Mouse (Mus musculus): ENCODE measurements around the gene Kank2. TPM values are rescaled to one million over a fixed set of nuclear protein-coding genes. Genes with fewer than 3 reads are reported as not detected.

Gene Kank2
- polyA plus RNA-seq, 1 experiment from 2014 or later, result 4.9 TPM

- Histone ChIP-seq H3K36me3 (no peaks in the 10 kb centered on the region), H3K9ac (replicated peaks) (no peak overlapping the region), H3K4me2 (no peak overlapping the region), H3K4me3 (replicated peaks) (no peak overlapping the region), H3K4me1 (no peaks in the 10 kb centered on the region), H3K27ac (replicated peaks) (no peak overlapping the region), H3K27me3 (replicated peaks) (no peaks in the 10 kb centered on the region), H3K9me3 (replicated peaks) (no peaks in the 10 kb centered on the region)
- 92% methylated on average over 20 of the region's 20 CpGs for WGBS
- ATAC-seq (ENCODE audit: low FRiP score), result no peak
These were observed 33.2 kb upstream of the Kank2 start for GRCm38 (mm10) chr9:21831558-21832240.

GRCm38 (mm10) chr9:21830936-21831335, 32.4 kb upstream of the Kank2 start:
- ATAC-seq (ENCODE audit: low FRiP score), result no peak
- H3K27me3 ChIP-seq (replicated peaks), result no peaks in the 10 kb centered on the region
- WGBS, result 90% methylated on average over 11 of the region's 11 CpGs
- H3K27ac ChIP-seq (replicated peaks), result no peak overlapping the region
- no peaks in the 10 kb centered on the region for H3K4me1 ChIP-seq
- H3K4me3 ChIP-seq (replicated peaks), result no peak overlapping the region
- H3K9me3 ChIP-seq (replicated peaks), result no peaks in the 10 kb centered on the region
- no peaks in the 10 kb centered on the region for H3K36me3 ChIP-seq
- H3K4me2 ChIP-seq, result no peak overlapping the region
- H3K9ac ChIP-seq (replicated peaks), result no peak overlapping the region

- no peaks in the 10 kb centered on the region for H3K36me3 ChIP-seq
- ATAC-seq (ENCODE audit: low FRiP score), result no peak
- H3K27me3 ChIP-seq (replicated peaks), result no peaks in the 10 kb centered on the region
- WGBS, result 76% methylated on average over 5 of the region's 5 CpGs
- no peaks in the 10 kb centered on the region for H3K4me1 ChIP-seq
- H3K4me3 ChIP-seq (replicated peaks), result no peak overlapping the region
- no peak overlapping the region for H3K4me2 ChIP-seq
- no peaks in the 10 kb centered on the region for H3K9me3 ChIP-seq (replicated peaks)
- no peak overlapping the region for H3K9ac ChIP-seq (replicated peaks)
- no peak overlapping the region for H3K27ac ChIP-seq (replicated peaks)
These were observed 31.9 kb upstream of the Kank2 start for GRCm38 (mm10) chr9:21830461-21830850.

- 91% methylated on average over 14 of the region's 14 CpGs for WGBS
These were observed 31.4 kb upstream of the Kank2 start for GRCm38 (mm10) chr9:21829834-21830460.

GRCm38 (mm10) chr9:21824366-21824765, 25.8 kb upstream of the Kank2 start:
- H3K9me3 ChIP-seq (replicated peaks), result no peaks in the 10 kb centered on the region
- no peak overlapping the region for H3K4me2 ChIP-seq
- H3K27ac ChIP-seq (replicated peaks), result no peak overlapping the region
- no peak for ATAC-seq (ENCODE audit: low FRiP score)
- H3K27me3 ChIP-seq (replicated peaks), result no peaks in the 10 kb centered on the region
- H3K9ac ChIP-seq (replicated peaks), result no peak overlapping the region
- no peaks in the 10 kb centered on the region for H3K4me1 ChIP-seq
- H3K4me3 ChIP-seq (replicated peaks), result no peak overlapping the region
- H3K36me3 ChIP-seq, result no peaks in the 10 kb centered on the region
- 70% methylated on average over 10 of the region's 10 CpGs for WGBS

More at GRCm38 (mm10) chr9:21829834-21830460, 31.4 kb upstream of the Kank2 start:
- no peak overlapping the region for H3K27ac ChIP-seq (replicated peaks)
- H3K9ac ChIP-seq (replicated peaks), result no peak overlapping the region
- no peak overlapping the region for H3K4me2 ChIP-seq
- H3K4me1 ChIP-seq, result no peaks in the 10 kb centered on the region
- ATAC-seq (ENCODE audit: low FRiP score), result no peak
- H3K4me3 ChIP-seq (replicated peaks), result no peak overlapping the region
- no peaks in the 10 kb centered on the region for H3K27me3 ChIP-seq (replicated peaks)
- no peaks in the 10 kb centered on the region for H3K9me3 ChIP-seq (replicated peaks)
- H3K36me3 ChIP-seq, result no peaks in the 10 kb centered on the region

- Histone ChIP-seq H3K9ac (replicated peaks) (no peak overlapping the region), H3K4me1 (no peaks in the 10 kb centered on the region), H3K4me3 (replicated peaks) (no peak overlapping the region), H3K27ac (replicated peaks) (no peak overlapping the region), H3K4me2 (no peak overlapping the region), H3K9me3 (replicated peaks) (no peaks in the 10 kb centered on the region), H3K27me3 (replicated peaks) (no peaks in the 10 kb centered on the region), H3K36me3 (no peaks in the 10 kb centered on the region)
- no peak for ATAC-seq (ENCODE audit: low FRiP score)
- 36% methylated on average over 4 of the region's 4 CpGs for WGBS
These were observed 25.4 kb upstream of the Kank2 start for GRCm38 (mm10) chr9:21823957-21824356.

GRCm38 (mm10) chr9:21822686-21823085, 24.1 kb upstream of the Kank2 start:
- no peak overlapping the region for H3K9ac ChIP-seq (replicated peaks)
- H3K4me3 ChIP-seq (replicated peaks), result no peak overlapping the region
- 91% methylated on average over 6 of the region's 6 CpGs for WGBS
- ATAC-seq (ENCODE audit: low FRiP score), result no peak
- H3K27ac ChIP-seq (replicated peaks), result no peak overlapping the region
- no peak overlapping the region for H3K4me2 ChIP-seq
- no peaks in the 10 kb centered on the region for H3K36me3 ChIP-seq
- H3K27me3 ChIP-seq (replicated peaks), result no peaks in the 10 kb centered on the region
- H3K4me1 ChIP-seq, result no peaks in the 10 kb centered on the region
- H3K9me3 ChIP-seq (replicated peaks), result no peaks in the 10 kb centered on the region

GRCm38 (mm10) chr9:21820183-21820582, 21.6 kb upstream of the Kank2 start:
- H3K27ac ChIP-seq (replicated peaks), result no peak overlapping the region
- H3K4me2 ChIP-seq, result no peak overlapping the region
- H3K4me1 ChIP-seq, result no peaks in the 10 kb centered on the region
- no peak overlapping the region for H3K4me3 ChIP-seq (replicated peaks)
- 82% methylated on average over 12 of the region's 12 CpGs for WGBS
- H3K9me3 ChIP-seq (replicated peaks), result no peaks in the 10 kb centered on the region
- H3K36me3 ChIP-seq, result no peaks in the 10 kb centered on the region
- no peaks in the 10 kb centered on the region for H3K27me3 ChIP-seq (replicated peaks)
- no peak for ATAC-seq (ENCODE audit: low FRiP score)
- H3K9ac ChIP-seq (replicated peaks), result no peak overlapping the region

- H3K4me3 ChIP-seq (replicated peaks), result no peak overlapping the region
- H3K4me2 ChIP-seq, result no peak overlapping the region
- 90% methylated on average over 2 of the region's 2 CpGs for WGBS
- H3K9me3 ChIP-seq (replicated peaks), result no peaks in the 10 kb centered on the region
- H3K27me3 ChIP-seq (replicated peaks), result no peaks in the 10 kb centered on the region
- no peaks in the 10 kb centered on the region for H3K4me1 ChIP-seq
- ATAC-seq (ENCODE audit: low FRiP score), result no peak
- no peaks in the 10 kb centered on the region for H3K36me3 ChIP-seq
- no peak overlapping the region for H3K9ac ChIP-seq (replicated peaks)
- no peak overlapping the region for H3K27ac ChIP-seq (replicated peaks)
These were observed 20.7 kb upstream of the Kank2 start for GRCm38 (mm10) chr9:21819181-21819729.

GRCm38 (mm10) chr9:21818561-21818960, 20.0 kb upstream of the Kank2 start:
- H3K4me3 ChIP-seq (replicated peaks), result no peak overlapping the region
- no peaks in the 10 kb centered on the region for H3K27me3 ChIP-seq (replicated peaks)
- no peak overlapping the region for H3K27ac ChIP-seq (replicated peaks)
- ATAC-seq (ENCODE audit: low FRiP score), result no peak
- H3K9me3 ChIP-seq (replicated peaks), result no peaks in the 10 kb centered on the region
- whole genome bisulfite sequencing, result 93% methylated on average over 6 of the region's 6 CpGs
- no peak overlapping the region for H3K9ac ChIP-seq (replicated peaks)
- H3K36me3 ChIP-seq, result no peaks in the 10 kb centered on the region
- H3K4me2 ChIP-seq, result no peak overlapping the region
- no peaks in the 10 kb centered on the region for H3K4me1 ChIP-seq

GRCm38 (mm10) chr9:21818125-21818524, 19.6 kb upstream of the Kank2 start:
- Histone ChIP-seq H3K27me3 (replicated peaks) (no peaks in the 10 kb centered on the region), H3K9me3 (replicated peaks) (no peaks in the 10 kb centered on the region), H3K27ac (replicated peaks) (no peak overlapping the region), H3K36me3 (no peaks in the 10 kb centered on the region), H3K4me2 (no peak overlapping the region), H3K9ac (replicated peaks) (no peak overlapping the region), H3K4me3 (replicated peaks) (no peak overlapping the region), H3K4me1 (no peaks in the 10 kb centered on the region)
- no peak for ATAC-seq (ENCODE audit: low FRiP score)
- 87% methylated on average over 4 of the region's 4 CpGs for WGBS

- WGBS, result 74% methylated on average over 9 of the region's 9 CpGs
- H3K27ac ChIP-seq (replicated peaks), result no peak overlapping the region
- no peaks in the 10 kb centered on the region for H3K27me3 ChIP-seq (replicated peaks)
- no peaks in the 10 kb centered on the region for H3K36me3 ChIP-seq
- no peak overlapping the region for H3K4me3 ChIP-seq (replicated peaks)
- no peak overlapping the region for H3K9ac ChIP-seq (replicated peaks)
- ATAC-seq (ENCODE audit: low FRiP score), result no peak
- H3K4me2 ChIP-seq, result no peak overlapping the region
- H3K4me1 ChIP-seq, result no peaks in the 10 kb centered on the region
- H3K9me3 ChIP-seq (replicated peaks), result no peaks in the 10 kb centered on the region
These were observed 18.3 kb upstream of the Kank2 start for GRCm38 (mm10) chr9:21816716-21817305.

All from neural tube, embryonic 15.5 days (tissue).